Mouse (Mus musculus): ENCODE data around the gene Slc25a21.

- TF ChIP-seq EP300 (optimal IDR thresholded peaks at IDR 0.05) (no peak), CTCF (IDR thresholded peaks at IDR 0.05; ENCODE audit: low read depth) (peak; percentile 70)
Observed at GRCm38 (mm10) chr12:56674726-56675125, 522.5 kb downstream of the Slc25a21 start.
